Mouse (Mus musculus) thymus, postnatal 14 days (tissue): ENCODE data around the gene Olfr1355.
"Not testable (repeated sequence)": the region's sequence is repeated elsewhere in the genome, so short reads cannot be mapped to it uniquely, and the experiment has no call there.

Experiments
- DNase-seq: peaks from one replicate; pipeline ENCODE4 v3.0.0; 2021

The Olfr1355 gene

DNA sequence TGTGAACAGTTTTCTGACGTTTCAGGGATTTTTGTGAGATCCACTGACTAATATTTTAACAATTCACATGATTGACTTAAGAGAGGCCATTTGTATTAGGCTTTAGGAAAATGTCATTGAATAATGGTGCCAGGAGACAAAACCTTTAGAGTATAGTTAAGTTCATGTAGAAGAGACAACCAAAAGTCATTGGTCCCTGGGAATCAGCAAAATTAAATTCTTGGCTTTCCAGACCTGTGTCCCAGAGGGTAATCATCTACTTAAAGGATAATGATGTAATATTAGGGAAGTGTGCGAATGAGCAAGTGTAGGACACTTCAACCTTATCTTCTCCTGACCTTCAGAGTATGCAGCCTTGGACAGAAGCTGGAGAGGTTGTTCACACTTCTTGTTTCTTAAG is at the start of gene Olfr1355:
Gene Olfr1355, plus strand, starts transcription at position 301 of the 400 bp plus-strand sequence.
- DNase-seq: no peak

DNA sequence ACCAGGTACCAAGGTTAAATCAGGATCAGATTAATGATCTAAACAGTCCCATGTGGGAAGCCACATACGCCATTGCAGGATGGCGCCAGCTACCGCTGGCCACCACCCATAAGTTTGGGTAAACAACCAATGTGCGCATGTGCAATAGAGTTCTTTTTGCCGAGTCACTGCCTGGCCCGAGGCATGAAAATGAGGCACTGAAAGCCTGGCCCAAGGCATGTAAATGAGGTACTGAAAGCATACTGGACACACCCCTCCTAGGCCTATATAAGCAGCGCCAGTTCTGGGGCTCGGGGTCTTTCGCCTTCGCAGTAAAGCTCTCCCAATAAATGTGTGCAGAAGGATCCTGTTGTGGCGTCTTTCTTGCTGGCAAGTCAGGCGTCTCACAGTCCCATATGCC is 34.9 kb upstream of the Olfr1355 start:
- DNase-seq: not testable (repeated sequence)

DNA sequence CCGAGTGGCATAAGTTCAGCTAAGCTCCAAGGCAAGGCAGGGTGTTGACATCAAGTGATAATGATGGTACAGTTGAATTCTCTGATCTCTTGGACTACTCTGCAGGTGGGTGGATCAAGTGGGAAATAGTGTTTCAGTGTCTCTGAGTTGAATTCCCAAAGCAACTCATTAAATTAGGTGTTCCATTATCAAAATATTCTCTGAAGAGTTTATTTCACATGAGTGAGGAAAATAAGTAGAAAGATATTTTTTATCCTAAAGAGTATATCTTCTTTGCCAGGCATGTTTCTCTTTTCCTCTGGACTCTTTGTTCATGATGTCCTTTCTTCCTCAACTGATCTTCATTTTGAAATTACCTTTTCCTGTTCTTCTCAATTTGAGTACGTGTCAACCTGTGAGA is 23.3 kb upstream of the Olfr1355 start, which contains the start of gene Olfr1356:
Gene Olfr1356, minus strand, starts transcription at position 101 of the 400 bp plus-strand sequence.
- DNase-seq: no peak

DNA sequence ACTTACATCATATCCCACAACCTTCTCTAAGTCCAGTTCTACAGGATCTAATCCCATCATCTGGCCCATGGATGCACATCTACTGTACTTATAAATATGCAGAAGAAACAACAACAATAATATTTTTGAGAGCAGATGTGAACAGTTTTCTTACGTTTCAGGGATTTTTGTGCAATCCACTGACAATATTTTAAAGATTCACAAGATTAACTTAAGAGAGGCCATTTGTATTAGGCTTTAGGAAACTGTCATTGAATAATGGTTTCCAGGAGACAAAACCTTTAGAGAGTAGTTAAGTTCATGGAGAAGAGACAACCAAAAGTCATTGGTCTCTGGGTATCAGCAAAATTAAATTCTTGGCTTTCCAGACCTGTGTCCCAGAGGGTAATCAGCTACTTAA is 37.5 kb downstream of the Olfr1355 start, which contains the start of gene Olfr1354:
Gene Olfr1354, plus strand, starts transcription at position 301 of the 400 bp plus-strand sequence.
- DNase-seq: not testable (repeated sequence)
